Mouse (Mus musculus): Measurements from ENCODE around the gene Foxn2.

DNA sequence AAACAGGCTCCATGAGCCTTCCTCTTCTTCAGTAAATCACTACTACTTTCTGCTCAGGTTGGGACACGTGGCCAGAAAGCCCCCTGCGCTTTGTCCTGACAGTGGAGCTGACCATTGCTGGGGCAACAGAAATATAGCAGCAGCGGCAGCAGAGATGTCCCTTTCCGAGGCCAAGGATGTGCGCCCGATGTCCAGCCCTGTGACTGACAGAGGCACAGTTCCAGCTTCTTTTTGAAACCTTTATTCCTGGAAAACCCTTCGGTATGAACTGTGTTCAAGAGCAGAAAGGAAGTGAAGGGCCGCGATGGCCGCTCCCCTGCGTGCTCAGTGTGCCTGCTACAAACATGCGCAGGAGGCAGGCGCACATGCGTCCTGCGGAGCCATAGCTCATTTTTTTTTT lies 65.4 kb downstream of the Foxn2 start:
- TF ChIP-seq CHD2 (IDR thresholded peaks at IDR 0.05; ENCODE audit: low read depth, low read length) (no peak), MAFK (IDR thresholded peaks at IDR 0.05; ENCODE audit: insufficient read depth, low read depth, low read length) (no peak), HCFC1 (IDR thresholded peaks at IDR 0.05; ENCODE audit: borderline replicate concordance, insufficient read depth, low read length) (no peak)

Measured in ES-E14 (cell line).